Mouse (Mus musculus): ENCODE data around the gene Coa3. TPM values are rescaled to one million over a fixed set of nuclear protein-coding genes. Genes with fewer than 3 reads are reported as not detected.

The Coa3 gene
- polyA plus RNA-seq, 1 experiment from 2014 or later: 190 TPM

DNA sequence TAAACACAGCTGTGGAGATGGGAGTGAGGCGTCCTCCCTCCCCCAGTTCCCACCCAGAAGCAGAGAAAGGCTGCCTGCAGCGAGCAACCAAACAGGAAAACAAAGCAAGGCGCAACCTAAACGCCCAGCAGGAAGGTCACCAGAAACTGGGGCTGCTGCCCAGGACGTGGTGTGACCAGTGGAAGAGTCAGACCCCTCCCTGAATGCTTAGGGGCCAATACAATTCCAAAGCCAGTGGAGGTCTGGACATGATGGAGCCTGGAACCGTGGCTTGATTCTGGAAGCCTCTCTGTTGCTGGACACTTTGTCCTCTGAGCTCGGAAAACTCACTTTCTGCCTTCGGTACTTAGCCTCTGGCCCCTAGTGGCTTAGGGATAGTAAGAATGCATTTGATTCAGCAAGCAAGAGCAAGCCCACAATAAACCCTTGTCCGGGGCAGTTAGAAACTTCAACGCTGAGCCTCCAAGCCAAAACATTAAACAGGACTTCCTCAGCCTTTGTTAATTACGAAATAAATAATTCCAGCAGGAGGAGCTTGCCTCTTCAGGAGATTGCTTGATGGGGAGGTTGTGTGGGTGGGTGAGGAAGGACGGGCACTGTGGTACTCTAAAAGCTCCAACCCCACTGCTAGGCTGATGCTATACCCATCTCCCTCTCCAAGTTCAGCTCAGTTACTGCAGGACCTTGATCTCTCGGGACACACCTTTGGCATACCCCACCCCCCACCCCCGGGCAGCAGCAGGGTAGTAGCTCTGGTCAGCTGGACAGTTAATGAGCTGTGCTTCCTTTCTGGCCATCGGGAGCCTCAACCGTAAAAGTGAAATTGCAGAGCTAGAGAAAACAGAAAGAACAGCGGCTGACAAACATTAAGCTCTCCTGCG is 47.7 kb downstream of the Coa3 start:
- no peaks in the 10 kb centered on the region for H3K36me3 ChIP-seq (ENCODE audit: insufficient read depth)
- no peaks in the 10 kb centered on the region for H3K27me3 ChIP-seq (ENCODE audit: insufficient read depth, low read length)
- no peaks in the 10 kb centered on the region for H3K9me3 ChIP-seq (ENCODE audit: low read depth, low read length)
- peak overlapping the region; percentile 23 for H3K4me3 ChIP-seq (ENCODE audit: low read depth, low read length)
- peak overlapping the region; percentile 62 for H3K4me2 ChIP-seq
- TF ChIP-seq CTCF (IDR thresholded peaks at IDR 0.05; ENCODE audit: low read depth): no peak
- peak overlapping the region; percentile 95 for H3K27ac ChIP-seq (ENCODE audit: low read depth)
- WGBS: 5% methylated on average over 18 of the region's 18 CpGs
- ATAC-seq (ENCODE audit: insufficient read depth): peak; percentile 38
- H3K9ac ChIP-seq: peak overlapping the region; percentile 46
- DNase-seq: peak; percentile 79
- H3K4me1 ChIP-seq (ENCODE audit: insufficient read depth): peaks cover 18% of the 10 kb centered on the region

GRCm38 (mm10) chr11:101230526-101230925 is 48.4 kb downstream of the Coa3 start:
- peaks cover 18% of the 10 kb centered on the region for H3K4me1 ChIP-seq (ENCODE audit: insufficient read depth)
- WGBS: 18% methylated on average over 5 of the region's 5 CpGs
- DNase-seq: no peak
- 0 out of 2 replicates have a peak overlapping the region, but pooled peaks have one; percentile 46 for H3K9ac ChIP-seq
- H3K4me3 ChIP-seq (ENCODE audit: low read depth, low read length): no peak overlapping the region
- no peaks in the 10 kb centered on the region for H3K9me3 ChIP-seq (ENCODE audit: low read depth, low read length)
- peak overlapping the region; percentile 62 for H3K4me2 ChIP-seq
- no peak for TF ChIP-seq CTCF (IDR thresholded peaks at IDR 0.05; ENCODE audit: low read depth)
- peak overlapping the region; percentile 95 for H3K27ac ChIP-seq (ENCODE audit: low read depth)
- H3K27me3 ChIP-seq (ENCODE audit: insufficient read depth, low read length): no peaks in the 10 kb centered on the region
- no peak for ATAC-seq (ENCODE audit: insufficient read depth)
- H3K36me3 ChIP-seq (ENCODE audit: insufficient read depth): no peaks in the 10 kb centered on the region

DNA sequence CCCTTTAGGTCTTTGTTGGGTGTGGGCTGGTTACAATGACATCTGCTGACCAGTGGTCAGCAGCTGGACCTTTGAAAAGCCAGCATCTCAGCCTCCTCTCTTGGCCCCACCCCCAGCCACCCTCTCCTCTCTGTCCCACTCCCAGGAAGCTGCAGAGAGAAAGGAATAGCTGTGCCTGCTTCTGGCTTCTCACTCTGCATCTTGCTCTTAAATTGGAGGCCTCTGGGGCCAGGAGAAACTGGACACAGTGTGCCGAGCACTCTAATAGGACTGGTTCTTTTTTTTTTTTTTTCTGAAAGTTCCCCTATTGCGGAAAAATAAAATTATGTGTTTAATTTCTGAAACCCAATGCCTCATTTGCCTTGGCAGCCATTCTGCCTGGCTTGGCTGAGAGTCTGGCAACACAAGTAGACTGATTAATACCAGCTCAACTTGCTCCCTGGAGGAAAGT is 48.8 kb downstream of the Coa3 start:
- no peak overlapping the region for H3K4me3 ChIP-seq (ENCODE audit: low read depth, low read length)
- H3K36me3 ChIP-seq (ENCODE audit: insufficient read depth): no peaks in the 10 kb centered on the region
- no peaks in the 10 kb centered on the region for H3K27me3 ChIP-seq (ENCODE audit: insufficient read depth, low read length)
- peak overlapping the region; percentile 62 for H3K4me2 ChIP-seq
- WGBS: 22% methylated on average over 2 of the region's 2 CpGs
- no peaks in the 10 kb centered on the region for H3K9me3 ChIP-seq (ENCODE audit: low read depth, low read length)
- peak overlapping the region; percentile 95 for H3K27ac ChIP-seq (ENCODE audit: low read depth)
- H3K9ac ChIP-seq: no peak overlapping the region
- ATAC-seq (ENCODE audit: insufficient read depth): no peak
- peak; percentile 40 for DNase-seq
- H3K4me1 ChIP-seq (ENCODE audit: insufficient read depth): peaks cover 19% of the 10 kb centered on the region
- no peak for TF ChIP-seq CTCF (IDR thresholded peaks at IDR 0.05; ENCODE audit: low read depth)

DNA sequence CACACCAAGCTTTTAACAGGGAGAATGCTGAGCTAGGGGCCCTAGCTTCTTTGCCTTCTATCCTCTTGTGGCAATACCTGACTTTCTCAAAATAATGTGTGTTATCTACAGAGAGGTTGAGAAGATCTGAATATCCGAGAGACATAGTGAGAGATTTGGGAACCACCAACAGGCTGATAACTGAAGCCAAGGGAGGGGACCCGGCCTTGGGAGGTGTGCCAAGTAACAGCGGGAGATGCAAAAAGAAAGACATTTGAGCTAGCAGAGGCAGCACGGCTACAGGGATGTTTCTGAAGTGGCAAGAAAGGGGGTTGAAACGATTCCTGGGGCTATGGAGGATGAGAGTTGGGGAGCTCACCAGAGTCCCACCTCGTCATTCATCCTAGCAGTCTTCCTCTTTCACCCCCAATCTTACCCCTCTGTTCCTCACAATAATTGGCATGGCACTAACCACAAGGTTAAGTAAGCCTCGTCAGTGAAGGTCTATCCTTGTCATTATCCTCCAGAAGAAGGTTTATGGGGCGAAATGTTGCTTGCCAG is 49.5 kb downstream of the Coa3 start:
- H3K4me3 ChIP-seq (ENCODE audit: low read depth, low read length): no peak overlapping the region
- 31% methylated on average over 8 of the region's 8 CpGs for WGBS
- no peaks in the 10 kb centered on the region for H3K36me3 ChIP-seq (ENCODE audit: insufficient read depth)
- TF ChIP-seq CTCF (IDR thresholded peaks at IDR 0.05; ENCODE audit: low read depth): no peak
- ATAC-seq (ENCODE audit: insufficient read depth): no peak
- H3K27me3 ChIP-seq (ENCODE audit: insufficient read depth, low read length): no peaks in the 10 kb centered on the region
- peak overlapping the region; percentile 62 for H3K4me2 ChIP-seq
- peak overlapping the region; percentile 95 for H3K27ac ChIP-seq (ENCODE audit: low read depth)
- DNase-seq: peak; percentile 47
- H3K4me1 ChIP-seq (ENCODE audit: insufficient read depth): peaks cover 21% of the 10 kb centered on the region
- H3K9me3 ChIP-seq (ENCODE audit: low read depth, low read length): no peaks in the 10 kb centered on the region
- no peak overlapping the region for H3K9ac ChIP-seq

Other genes with a start within 250 kb of the Coa3 start
- 13.2 and 14.0 TPM in 2 replicates for gene Naglu, start 209.1 kb downstream of the Coa3 start, polyA plus RNA-seq (2014; fragmentation: Nextera tagmentation; extraction: Ambion mirVana)
- not detected in 2 replicates for gene Hsd17b1, start 200.7 kb downstream of the Coa3 start, polyA plus RNA-seq (2014; fragmentation: Nextera tagmentation; extraction: Ambion mirVana)
- 37.9 and 38.0 TPM in 2 replicates for gene Coasy, start 196.5 kb downstream of the Coa3 start, polyA plus RNA-seq (2014; fragmentation: Nextera tagmentation; extraction: Ambion mirVana)
- 39.1 and 40.5 TPM in 2 replicates for gene Mlx, start 191.8 kb downstream of the Coa3 start, polyA plus RNA-seq (2014; fragmentation: Nextera tagmentation; extraction: Ambion mirVana)
- 39.9 and 44.1 TPM in 2 replicates for gene Psmc3ip, start 183.7 kb downstream of the Coa3 start, polyA plus RNA-seq (2014; fragmentation: Nextera tagmentation; extraction: Ambion mirVana)
- 9.3 and 9.4 TPM in 2 replicates for gene Retreg3, start 159.2 kb downstream of the Coa3 start, polyA plus RNA-seq (2014; fragmentation: Nextera tagmentation; extraction: Ambion mirVana)
- gene Tubg1, start 159.2 kb downstream of the Coa3 start, polyA plus RNA-seq (2014; fragmentation: Nextera tagmentation; extraction: Ambion mirVana): 89.8 and 96.0 TPM in 2 replicates
- gene Tubg2, start 123.2 kb downstream of the Coa3 start, polyA plus RNA-seq (2014; fragmentation: Nextera tagmentation; extraction: Ambion mirVana): 2.7 and 4.1 TPM in 2 replicates
- gene Cntnap1, start 108.6 kb downstream of the Coa3 start, polyA plus RNA-seq (2014; fragmentation: Nextera tagmentation; extraction: Ambion mirVana): 0.84 and 1.0 TPM in 2 replicates
- 15.9 and 18.0 TPM in 2 replicates for gene Plekhh3, start 107.8 kb downstream of the Coa3 start, polyA plus RNA-seq (2014; fragmentation: Nextera tagmentation; extraction: Ambion mirVana)
- gene Ccr10, start 103.7 kb downstream of the Coa3 start, polyA plus RNA-seq (2014; fragmentation: Nextera tagmentation; extraction: Ambion mirVana): 0.11 TPM in 1 of 2 replicates, not detected in the other
- gene Ezh1, start 52.7 kb downstream of the Coa3 start, polyA plus RNA-seq (2014; fragmentation: Nextera tagmentation; extraction: Ambion mirVana): 17.4 and 18.9 TPM in 2 replicates
- 271 and 276 TPM in 2 replicates for gene Ramp2, start 33.1 kb downstream of the Coa3 start, polyA plus RNA-seq (2014; fragmentation: Nextera tagmentation; extraction: Ambion mirVana)
- gene Vps25, start 25.4 kb downstream of the Coa3 start, polyA plus RNA-seq (2014; fragmentation: Nextera tagmentation; extraction: Ambion mirVana): 132 and 139 TPM in 2 replicates
- gene Wnk4, start 18.5 kb downstream of the Coa3 start, polyA plus RNA-seq (2014; fragmentation: Nextera tagmentation; extraction: Ambion mirVana): 5.3 and 5.8 TPM in 2 replicates
- gene Cntd1, start 102 bp downstream of the Coa3 start, polyA plus RNA-seq (2014; fragmentation: Nextera tagmentation; extraction: Ambion mirVana): 1.0 and 1.9 TPM in 2 replicates
- 149 and 154 TPM in 2 replicates for gene Becn1, start 23.2 kb upstream of the Coa3 start, polyA plus RNA-seq (2014; fragmentation: Nextera tagmentation; extraction: Ambion mirVana)
- gene Psme3, start 37.1 kb upstream of the Coa3 start, polyA plus RNA-seq (2014; fragmentation: Nextera tagmentation; extraction: Ambion mirVana): 118 and 123 TPM in 2 replicates
- gene Aoc2, start 45.9 kb upstream of the Coa3 start, polyA plus RNA-seq (2014; fragmentation: Nextera tagmentation; extraction: Ambion mirVana): 1.5 TPM in 2 replicates
- 0.62 and 0.83 TPM in 2 replicates for gene Aoc3, start 51.5 kb upstream of the Coa3 start, polyA plus RNA-seq (2014; fragmentation: Nextera tagmentation; extraction: Ambion mirVana)
- gene G6pc, start 88.4 kb upstream of the Coa3 start, polyA plus RNA-seq (2014; fragmentation: Nextera tagmentation; extraction: Ambion mirVana): not detected in 2 replicates
- gene Aarsd1, start 138.5 kb upstream of the Coa3 start, polyA plus RNA-seq (2014; fragmentation: Nextera tagmentation; extraction: Ambion mirVana): 85.4 and 93.3 TPM in 2 replicates
- 11.0 and 12.2 TPM in 2 replicates for gene Gm27029, start 145.7 kb upstream of the Coa3 start, polyA plus RNA-seq (2014; fragmentation: Nextera tagmentation; extraction: Ambion mirVana)
- gene Rundc1, start 146.0 kb upstream of the Coa3 start, polyA plus RNA-seq (2014; fragmentation: Nextera tagmentation; extraction: Ambion mirVana): 16.6 and 17.4 TPM in 2 replicates
- gene Ptges3l, start 146.2 kb upstream of the Coa3 start, polyA plus RNA-seq (2014; fragmentation: Nextera tagmentation; extraction: Ambion mirVana): 9.3 and 11.5 TPM in 2 replicates
- 421 and 428 TPM in 2 replicates for gene Rpl27, start 163.2 kb upstream of the Coa3 start, polyA plus RNA-seq (2014; fragmentation: Nextera tagmentation; extraction: Ambion mirVana)
- gene Ifi35, start 169.3 kb upstream of the Coa3 start, polyA plus RNA-seq (2014; fragmentation: Nextera tagmentation; extraction: Ambion mirVana): 11.4 and 12.1 TPM in 2 replicates
- 4.7 and 5.6 TPM in 2 replicates for gene Rnd2, start 185.9 kb upstream of the Coa3 start, polyA plus RNA-seq (2014; fragmentation: Nextera tagmentation; extraction: Ambion mirVana)
- gene Vat1, start 187.1 kb upstream of the Coa3 start, polyA plus RNA-seq (2014; fragmentation: Nextera tagmentation; extraction: Ambion mirVana): 36.3 and 38.2 TPM in 2 replicates

Measured in lung, embryonic 14.5 days (tissue).